Mouse (Mus musculus): ENCODE results near the gene Gtf2a2. TPM values are rescaled to one million over a fixed set of nuclear protein-coding genes. Genes with fewer than 3 reads are reported as not detected.

Gene Gtf2a2
- total RNA-seq (2015; ENCODE audit: low replicate concordance): 13.8 and 41.4 TPM in 2 replicates
- total RNA-seq (2017; ENCODE audit: low replicate concordance): 28.5 and 58.0 TPM in 2 replicates

DNA sequence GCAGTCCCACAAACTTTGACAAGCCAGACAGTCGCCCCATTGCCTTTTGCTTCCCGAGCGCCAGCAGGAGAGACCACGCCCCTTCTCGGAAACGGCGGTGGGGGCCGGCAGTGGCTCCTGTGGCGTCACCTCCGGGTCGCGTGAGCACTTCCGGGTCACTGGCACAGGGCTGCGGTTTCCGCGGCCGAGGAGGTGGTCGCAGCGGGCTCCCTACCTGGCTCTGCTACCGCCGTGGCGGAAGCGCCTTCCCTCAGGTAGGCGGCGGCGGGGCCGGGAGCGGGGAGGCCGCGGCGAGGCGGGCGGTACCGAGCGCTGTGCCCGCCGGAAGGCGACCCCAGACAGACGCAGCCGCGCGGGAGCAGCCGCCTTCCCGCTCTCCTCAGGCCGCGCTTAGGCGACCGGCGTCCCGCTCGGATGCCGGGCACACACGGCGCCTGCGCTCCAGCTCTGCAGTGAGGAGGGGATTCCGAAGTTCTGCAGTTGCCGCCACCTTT, at the start of gene Gtf2a2:
Gene Gtf2a2, plus strand, starts transcription at position 143 of the 494 bp plus-strand sequence.
- peak; percentile 100 for ATAC-seq (replicated peaks; ENCODE audit: low FRiP score, poor library complexity, severe bottlenecking)

DNA sequence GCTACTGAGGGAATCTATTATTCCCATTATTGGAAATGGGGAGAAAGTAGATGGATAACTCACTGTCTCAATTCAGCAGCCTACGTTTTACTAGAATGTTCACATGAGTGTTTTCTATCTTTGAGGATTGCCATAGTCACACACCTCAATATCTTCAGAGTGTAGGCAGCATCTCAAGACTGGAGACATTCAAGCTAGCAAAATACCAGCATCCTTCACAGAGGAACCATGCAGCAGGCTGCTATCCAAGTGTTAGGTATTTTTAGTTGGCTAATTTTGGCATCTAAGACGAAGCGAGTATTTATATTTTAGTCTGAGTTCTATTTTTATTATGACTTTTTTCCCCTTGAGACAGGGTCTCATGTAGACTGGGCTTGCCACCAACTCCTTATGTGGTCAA, 48.0 kb upstream of the Gtf2a2 start:
- no peak for ATAC-seq (replicated peaks; ENCODE audit: low FRiP score, poor library complexity, severe bottlenecking)

DNA sequence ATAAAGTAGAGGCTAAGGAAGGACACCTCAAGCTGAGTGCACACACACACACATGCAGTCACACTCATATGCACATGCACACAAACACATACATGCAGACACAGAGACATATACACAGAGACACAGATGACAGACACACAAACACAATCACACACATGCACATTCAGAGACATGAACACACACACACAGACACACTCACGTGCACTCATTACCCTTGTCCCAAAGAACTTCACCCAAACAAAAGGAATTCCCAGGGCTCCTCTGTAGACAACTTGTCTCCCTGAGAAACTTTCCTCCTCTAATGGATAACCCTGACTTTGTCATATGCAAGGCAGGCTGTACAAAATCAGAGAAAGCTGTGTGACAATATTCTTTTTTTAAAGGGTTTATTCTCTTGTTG, 26.8 kb upstream of the Gtf2a2 start:
- no peak for ATAC-seq (replicated peaks; ENCODE audit: low FRiP score, poor library complexity, severe bottlenecking)

- no peak for ATAC-seq (replicated peaks; ENCODE audit: low FRiP score, poor library complexity, severe bottlenecking)
These were observed 26.3 kb upstream of the Gtf2a2 start for GRCm38 (mm10) chr9:69986063-69986462.

DNA sequence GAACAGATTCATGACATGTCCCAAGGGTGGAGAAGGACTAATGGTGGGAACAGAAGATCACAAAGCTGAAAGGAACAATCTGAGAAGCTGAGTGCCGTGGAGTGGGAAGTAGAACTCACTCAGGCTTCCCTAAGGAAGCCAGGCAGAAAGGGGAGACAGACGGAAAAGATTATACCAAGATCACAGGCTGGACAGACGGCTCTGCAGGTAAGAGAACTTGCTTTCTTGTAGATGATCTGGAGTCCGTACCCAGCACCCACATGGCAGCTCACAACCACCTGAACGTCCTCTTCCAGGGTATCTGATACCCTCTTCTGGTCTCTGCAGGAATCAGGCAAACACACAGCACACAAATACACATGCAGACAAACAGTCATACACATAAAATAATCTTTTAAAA, 25.8 kb upstream of the Gtf2a2 start:
- no peak for ATAC-seq (replicated peaks; ENCODE audit: low FRiP score, poor library complexity, severe bottlenecking)

DNA sequence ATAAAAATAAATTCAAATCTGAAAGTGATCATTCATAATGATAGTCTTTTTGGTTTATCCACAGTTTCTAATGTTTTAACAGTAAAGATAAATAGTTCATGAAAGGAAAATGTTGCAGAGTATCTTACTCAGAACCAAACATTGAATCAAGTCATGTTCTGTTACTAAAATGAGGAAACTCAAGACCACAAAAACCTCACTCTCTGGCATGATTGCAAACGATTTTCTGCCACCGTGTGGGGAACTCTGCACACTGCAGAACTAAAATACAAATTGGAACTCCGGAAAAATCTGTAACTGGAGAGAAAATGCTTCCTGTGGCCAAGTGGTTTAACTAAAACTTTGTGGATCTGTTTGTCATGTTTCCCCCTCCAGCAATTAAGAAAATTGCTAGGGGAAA, 24.8 kb upstream of the Gtf2a2 start:
- ATAC-seq (replicated peaks; ENCODE audit: low FRiP score, poor library complexity, severe bottlenecking): no peak

- peak; percentile 31; the same call in 1 of the 2 replicates for ATAC-seq (replicated peaks; ENCODE audit: low FRiP score, poor library complexity, severe bottlenecking)
These were observed 23.5 kb upstream of the Gtf2a2 start for GRCm38 (mm10) chr9:69988706-69989302.

DNA sequence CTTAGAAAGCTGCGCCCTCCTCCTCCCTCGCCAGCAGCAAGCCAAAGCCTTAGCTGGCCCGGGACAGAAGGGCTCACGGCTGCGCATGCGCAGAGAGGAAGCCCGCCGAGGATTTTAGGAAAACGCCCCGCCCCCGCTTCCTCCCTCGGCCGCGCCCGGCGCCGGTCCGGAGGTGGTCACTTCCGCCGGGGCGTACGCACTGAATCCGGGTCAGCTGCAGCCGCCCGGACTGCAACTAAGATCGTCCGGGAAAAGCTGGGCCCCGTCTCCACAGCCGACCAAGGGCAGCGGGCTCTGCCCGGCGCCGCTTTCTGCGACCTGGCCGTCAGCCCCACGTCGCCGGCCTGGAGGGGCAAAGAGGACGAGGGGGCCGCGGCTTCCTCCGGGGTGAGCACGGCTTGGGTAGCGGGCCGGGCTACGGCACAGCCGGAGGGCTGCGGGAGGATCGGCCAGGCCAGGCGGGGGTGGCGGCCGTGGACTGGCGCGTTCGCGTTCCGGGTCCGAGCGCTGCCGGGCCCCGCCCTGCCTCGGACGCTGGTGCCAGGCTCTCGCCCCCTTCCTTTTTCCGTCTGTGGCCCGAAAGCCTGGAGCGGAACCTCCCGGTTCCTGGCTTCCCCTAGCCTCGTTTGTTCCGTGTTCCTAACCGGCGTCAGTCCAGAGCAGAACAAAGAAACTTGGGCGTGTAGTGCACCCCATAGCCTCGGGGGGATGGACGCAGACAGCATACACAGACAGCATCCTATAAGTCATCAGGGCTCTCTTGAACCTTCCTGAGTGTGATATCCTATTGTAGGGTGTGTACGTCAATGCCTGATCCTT, 22.8 kb upstream of the Gtf2a2 start, which contains the start of gene Bnip2:
Gene Bnip2, plus strand, starts transcription at position 164 of the 819 bp plus-strand sequence.
- peak; percentile 96 for ATAC-seq (replicated peaks; ENCODE audit: low FRiP score, poor library complexity, severe bottlenecking)

DNA sequence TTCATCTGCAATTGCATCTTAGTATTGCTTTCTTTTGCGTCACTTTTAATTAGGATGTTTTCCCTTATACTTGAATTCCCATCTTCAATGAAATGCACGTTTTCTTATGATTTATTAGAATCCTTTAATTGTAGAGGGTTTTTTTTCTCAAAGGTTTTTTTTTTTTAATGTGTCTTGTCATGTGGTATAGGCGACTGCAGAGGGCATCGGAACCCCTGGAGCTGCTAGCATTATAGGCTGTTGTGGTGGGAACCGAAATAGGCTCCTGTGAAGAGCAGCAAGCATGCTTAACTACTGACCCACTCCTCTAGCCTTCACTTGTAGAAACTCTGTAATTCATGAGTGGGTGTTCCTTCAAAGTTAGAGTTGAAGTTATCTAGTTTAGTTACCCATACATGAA, 22.0 kb upstream of the Gtf2a2 start:
- ATAC-seq (replicated peaks; ENCODE audit: low FRiP score, poor library complexity, severe bottlenecking): no peak

DNA sequence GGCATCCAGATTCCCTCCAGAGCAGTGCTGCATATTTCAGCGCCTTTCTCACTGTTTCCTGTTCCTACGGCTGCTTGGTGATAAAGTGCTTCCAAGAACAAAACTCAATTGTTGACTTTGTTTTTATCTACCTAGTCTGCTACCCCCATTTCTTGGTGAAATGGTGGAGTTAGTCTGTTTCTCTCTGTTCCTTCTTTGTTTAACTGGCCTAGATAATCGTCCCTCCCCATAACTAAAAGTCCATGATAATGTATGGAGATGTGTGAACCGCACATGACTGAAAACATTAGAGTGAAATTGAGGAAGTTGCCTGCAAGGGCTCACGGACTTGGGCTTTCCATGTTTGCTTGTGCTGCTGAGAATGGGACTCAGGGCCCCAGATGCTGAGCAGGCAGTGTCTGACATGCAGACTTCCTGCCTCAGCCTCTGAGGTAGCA, 19.5 kb upstream of the Gtf2a2 start:
- ATAC-seq (replicated peaks; ENCODE audit: low FRiP score, poor library complexity, severe bottlenecking): no peak

- no peak for ATAC-seq (replicated peaks; ENCODE audit: low FRiP score, poor library complexity, severe bottlenecking)
These were observed 18.9 kb upstream of the Gtf2a2 start for GRCm38 (mm10) chr9:69993479-69993878.

GRCm38 (mm10) chr9:69994547-69994946, 17.8 kb upstream of the Gtf2a2 start:
- ATAC-seq (replicated peaks; ENCODE audit: low FRiP score, poor library complexity, severe bottlenecking): no peak

DNA sequence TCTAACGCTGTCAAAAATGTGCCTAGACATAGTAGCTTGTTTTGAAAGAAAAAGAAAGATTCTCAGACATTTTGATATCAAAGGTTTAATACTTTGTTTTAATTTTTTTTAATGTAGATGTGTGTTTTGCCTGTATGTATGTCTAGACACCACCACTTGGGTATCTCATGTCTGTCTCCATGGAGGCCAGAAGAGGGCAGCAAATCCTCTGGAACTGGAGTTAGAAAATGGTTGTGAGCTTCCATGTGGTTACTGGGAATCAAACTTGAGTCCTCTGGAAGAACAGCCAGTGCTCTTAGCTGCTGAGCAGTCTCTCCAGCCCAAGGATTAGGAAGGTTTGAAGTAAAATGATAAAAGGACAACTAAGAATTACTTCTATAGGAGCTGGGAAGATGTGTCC, 13.0 kb upstream of the Gtf2a2 start:
- ATAC-seq (replicated peaks; ENCODE audit: low FRiP score, poor library complexity, severe bottlenecking): no peak

GRCm38 (mm10) chr9:70003516-70003915, 8.8 kb upstream of the Gtf2a2 start:
- no peak for ATAC-seq (replicated peaks; ENCODE audit: low FRiP score, poor library complexity, severe bottlenecking)

- no peak for ATAC-seq (replicated peaks; ENCODE audit: low FRiP score, poor library complexity, severe bottlenecking)
These were observed 5.4 kb upstream of the Gtf2a2 start for GRCm38 (mm10) chr9:70006984-70007383.

DNA sequence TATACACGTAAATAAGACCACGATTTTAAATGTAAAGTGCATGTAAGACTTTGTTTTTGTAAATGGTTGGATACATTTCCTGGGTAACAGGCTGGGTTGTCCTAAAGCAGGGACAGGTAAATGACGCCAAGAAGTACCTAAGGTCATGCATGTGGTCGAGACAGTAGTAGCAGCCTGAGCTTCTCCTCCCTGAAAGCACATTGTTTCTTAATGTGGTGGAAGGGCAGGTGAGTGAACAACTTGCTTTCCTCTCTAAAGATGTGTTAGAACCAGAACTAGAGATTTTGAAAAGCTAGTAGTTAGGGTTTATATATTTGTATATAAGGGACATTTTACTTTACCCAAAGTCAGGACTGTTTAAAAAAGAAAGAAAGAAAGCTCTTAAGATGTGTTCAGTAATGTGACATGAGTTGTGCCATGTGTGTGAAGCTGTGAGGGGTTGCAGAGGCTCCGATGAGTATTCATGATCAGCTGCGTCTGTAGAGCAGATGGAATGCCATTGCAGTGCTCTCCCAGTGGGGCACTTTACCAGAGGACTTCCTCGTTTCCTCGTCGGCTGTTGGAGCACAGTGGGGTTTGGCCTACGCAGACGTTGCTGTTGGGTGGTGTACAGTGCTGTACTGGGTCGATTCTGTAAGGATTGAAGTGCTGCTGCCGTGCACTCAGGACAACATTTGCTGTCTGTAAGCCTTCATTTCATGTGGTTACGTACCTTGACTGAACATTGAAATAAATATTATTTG, 4.7 kb upstream of the Gtf2a2 start:
- ATAC-seq (replicated peaks; ENCODE audit: low FRiP score, poor library complexity, severe bottlenecking): no peak

DNA sequence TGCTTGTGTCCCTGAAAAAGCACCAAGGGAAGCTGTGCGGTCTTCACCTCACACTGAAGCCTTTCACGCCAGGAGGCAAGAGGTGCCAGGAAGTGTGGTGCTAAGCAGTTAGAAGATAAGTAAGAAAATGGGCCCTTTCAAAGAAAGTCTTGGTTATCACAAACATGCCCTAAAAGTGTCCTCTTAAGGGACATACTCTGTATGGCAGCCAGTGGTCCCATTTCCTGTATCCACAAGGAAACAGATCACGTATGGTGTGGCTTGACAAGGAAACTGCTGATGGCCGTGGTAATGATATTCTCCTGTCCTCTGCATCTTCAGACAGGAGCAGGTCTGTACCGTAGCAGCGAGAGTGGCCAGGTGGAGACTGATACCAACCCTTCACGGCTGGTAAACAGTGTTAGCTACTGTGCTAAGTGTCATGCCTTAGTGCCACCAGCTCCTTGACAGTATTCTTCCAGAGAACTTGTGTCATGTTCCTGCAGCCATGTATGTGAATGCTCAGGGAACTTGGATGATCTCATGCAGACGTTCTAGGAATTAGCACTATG, 2.5 kb upstream of the Gtf2a2 start:
- ATAC-seq (replicated peaks; ENCODE audit: low FRiP score, poor library complexity, severe bottlenecking): no peak

DNA sequence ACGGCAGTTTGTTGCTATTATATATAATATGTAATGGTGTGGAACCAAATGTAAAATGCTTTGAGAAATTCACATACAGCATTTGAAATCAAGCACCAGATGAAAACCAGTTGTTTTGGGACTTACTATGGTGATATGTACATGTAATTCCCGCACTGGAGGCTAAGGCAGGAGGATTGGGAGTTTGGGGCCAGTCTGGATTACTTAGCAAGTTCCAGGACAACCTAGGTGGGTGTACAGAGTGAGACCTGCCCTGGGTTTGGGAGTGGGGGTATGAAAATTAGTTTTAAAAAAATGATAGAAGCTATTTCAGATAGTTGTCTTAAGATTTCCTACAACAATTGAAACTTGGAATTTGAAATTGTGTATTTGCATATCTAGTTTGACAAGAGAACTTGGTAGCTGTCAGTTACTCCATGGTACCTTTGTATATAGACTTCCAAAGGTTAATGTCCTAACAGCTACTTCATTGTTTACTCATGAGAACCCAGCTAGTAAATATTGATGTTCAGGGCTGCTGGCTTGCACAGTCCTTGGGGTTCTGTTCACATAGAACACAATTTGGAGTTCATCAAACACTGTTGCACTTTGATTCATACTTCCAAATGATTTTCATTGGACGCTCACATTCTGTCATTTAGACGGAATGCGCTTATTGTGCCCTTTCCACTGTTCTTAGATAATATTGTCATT, 1.4 kb upstream of the Gtf2a2 start:
- ATAC-seq (replicated peaks; ENCODE audit: low FRiP score, poor library complexity, severe bottlenecking): no peak
